Mouse (Mus musculus) embryonic facial prominence, embryonic 10.5 days (tissue): ENCODE data around the gene Panx3. TPM values are rescaled to one million over a fixed set of nuclear protein-coding genes. Genes with fewer than 3 reads are reported as not detected.

Experiments
- DNase-seq: peaks from one replicate; pipeline ENCODE4 v3.0.0-alpha.2; 2017; ENCODE audit warnings: low spot score
- H3K27ac ChIP-seq: fragments of 300-500 bp; sonication (generic); replicated peaks from 2 replicates; pipeline ENCODE4 v1.5.1; 2016; ENCODE audit warnings: mild to moderate bottlenecking
- H3K27me3 ChIP-seq: fragments of 300-500 bp; sonication (generic); replicated peaks from 2 replicates; pipeline ENCODE4 v1.6.1; 2016; ENCODE audit warnings: low read depth, mild to moderate bottlenecking; ENCODE audit not compliant: poor library complexity, severe bottlenecking
- H3K36me3 ChIP-seq: fragments of 300-500 bp; sonication (generic); replicated peaks from 2 replicates; pipeline ENCODE4 v1.6.1; 2016; ENCODE audit warnings: mild to moderate bottlenecking, moderate library complexity
- H3K4me1 ChIP-seq: fragments of 300-500 bp; sonication (generic); 2 replicates; pipeline ENCODE4 v1.6.1; 2016
- H3K4me3 ChIP-seq: fragments of 300-500 bp; sonication (generic); 2 replicates; pipeline ENCODE4 v1.5.1; 2016; ENCODE audit warnings: mild to moderate bottlenecking, moderate library complexity
- H3K9me3 ChIP-seq: fragments of 300-500 bp; sonication (generic); 2 replicates; pipeline ENCODE4 v1.6.1; 2016; ENCODE audit warnings: mild to moderate bottlenecking
- WGBS: fragments of 180-500 bp; shearing (Covaris S2); methylation state at CpG from one replicate; pipeline ENCODE4 v1.1.7; 2016; 5-methylcytosine and 5-hydroxymethylcytosine counted together
- polyA plus RNA-seq: library from polyadenylated mRNA; unstranded; fragments of >200 nt; fragmentation: Nextera tagmentation; extraction: Ambion mirVana; gene quantifications from 2 replicates; pipeline ENCODE4 v1.2.1, GENCODE M21; 2016

The Panx3 gene
- polyA plus RNA-seq, result 0.09 TPM in 1 of 2 replicates, not detected in the other

GRCm38 (mm10) chr9:37669115-37669514 is at the start of gene Panx3:
TSS of gene Panx3 (minus strand) at chr9:37669235.
- Histone ChIP-seq H3K36me3 (no peaks in the 10 kb centered on the region), H3K27ac (peak within 1 kb of the TSS; percentile 6; the same call in 1 of the 2 replicates), H3K27me3 (no peaks in the 10 kb centered on the region), H3K4me1 (peaks cover 12% of the 10 kb centered on the region), H3K4me3 (no peak within 1 kb of the TSS), H3K9me3 (0 out of 2 replicates have a peak, but pooled peaks cover 3% of the 10 kb centered on the region)
- no peak for DNase-seq
- 75% methylated on average over 6 of the region's 6 CpGs for WGBS

GRCm38 (mm10) chr9:37716150-37716549 is 47.1 kb upstream of the Panx3 start, which contains the start of gene Olfr160:
TSS of gene Olfr160 (minus strand) at chr9:37716250.
- WGBS, result 84% methylated on average over 1 of the region's 1 CpGs

DNA sequence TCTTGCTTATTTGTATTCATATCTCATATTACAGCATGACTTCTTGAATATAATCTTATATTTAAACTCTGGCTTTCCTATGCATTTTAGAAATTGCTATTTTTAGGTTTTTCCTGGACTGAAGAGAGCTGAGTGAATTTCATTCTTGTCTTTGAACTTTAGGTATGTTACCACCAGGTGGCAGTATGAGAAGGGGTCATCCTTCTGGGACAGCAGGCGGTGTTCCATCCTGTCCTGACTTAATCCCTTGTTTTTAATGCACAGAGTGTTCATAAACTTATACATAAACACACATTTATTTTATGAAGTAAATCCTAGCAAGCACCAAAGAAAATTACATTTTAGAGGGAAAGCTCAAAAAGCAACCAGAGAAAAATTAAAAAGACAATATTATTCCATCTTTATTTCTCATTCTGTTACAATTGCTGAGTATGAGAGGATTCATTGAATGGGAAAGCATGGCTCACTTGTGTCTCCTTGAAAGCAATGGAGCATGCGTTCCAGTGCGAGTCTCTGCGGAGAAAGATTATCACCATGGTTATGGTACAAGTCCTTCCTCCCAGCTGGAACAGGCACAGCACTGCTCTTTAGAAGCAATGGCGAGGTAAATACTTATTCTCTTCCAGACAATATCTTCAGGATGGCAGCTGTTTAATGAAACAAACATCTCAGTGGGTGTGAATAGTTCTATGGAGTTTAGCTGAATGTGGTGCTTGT is 21.1 kb upstream of the Panx3 start:
- Histone ChIP-seq H3K27me3 (no peaks in the 10 kb centered on the region), H3K4me3 (no peak overlapping the region), H3K27ac (no peak overlapping the region), H3K4me1 (no peaks in the 10 kb centered on the region), H3K9me3 (no peaks in the 10 kb centered on the region), H3K36me3 (no peaks in the 10 kb centered on the region)
- no peak for DNase-seq
- 58% methylated on average over 5 of the region's 5 CpGs for WGBS

More at GRCm38 (mm10) chr9:37716150-37716549, 47.1 kb upstream of the Panx3 start, which contains the start of gene Olfr160:
- H3K4me1 ChIP-seq, result no peaks in the 10 kb centered on the region
- H3K27ac ChIP-seq, result no peak within 1 kb of the TSS
- no peak within 1 kb of the TSS for H3K4me3 ChIP-seq
- H3K9me3 ChIP-seq, result no peaks in the 10 kb centered on the region
- H3K27me3 ChIP-seq, result no peaks in the 10 kb centered on the region
- H3K36me3 ChIP-seq, result no peaks in the 10 kb centered on the region
- no peak for DNase-seq

DNA sequence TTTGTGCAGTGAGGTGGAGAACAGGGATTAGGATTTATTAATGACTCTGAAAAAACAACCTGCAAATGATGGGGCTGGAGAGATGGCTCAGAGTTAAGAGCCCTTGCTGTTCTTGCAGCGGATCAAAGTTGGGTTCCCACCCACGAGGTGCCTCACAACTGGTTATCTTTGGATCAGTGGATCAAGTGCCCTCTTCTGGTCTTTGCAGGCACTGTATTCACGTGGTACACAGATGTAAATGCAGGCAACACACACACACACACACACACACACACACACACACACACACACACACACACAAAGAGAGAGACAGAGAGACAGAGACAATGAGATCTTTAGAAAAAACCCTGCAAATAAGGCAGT is 18.9 kb upstream of the Panx3 start:
- DNase-seq, result no peak
- no peaks in the 10 kb centered on the region for H3K27me3 ChIP-seq
- no peak overlapping the region for H3K4me3 ChIP-seq
- no peak overlapping the region for H3K27ac ChIP-seq
- no peaks in the 10 kb centered on the region for H3K36me3 ChIP-seq
- H3K9me3 ChIP-seq, result no peaks in the 10 kb centered on the region
- WGBS, result 46% methylated on average over 3 of the region's 3 CpGs
- no peaks in the 10 kb centered on the region for H3K4me1 ChIP-seq

- Histone ChIP-seq H3K27ac (no peak overlapping the region), H3K4me1 (no peaks in the 10 kb centered on the region), H3K4me3 (no peak overlapping the region), H3K9me3 (no peaks in the 10 kb centered on the region), H3K36me3 (no peaks in the 10 kb centered on the region), H3K27me3 (no peaks in the 10 kb centered on the region)
- WGBS, result 81% methylated on average over 3 of the region's 3 CpGs
- no peak for DNase-seq
These were observed 18.4 kb upstream of the Panx3 start for GRCm38 (mm10) chr9:37687288-37687940.

DNA sequence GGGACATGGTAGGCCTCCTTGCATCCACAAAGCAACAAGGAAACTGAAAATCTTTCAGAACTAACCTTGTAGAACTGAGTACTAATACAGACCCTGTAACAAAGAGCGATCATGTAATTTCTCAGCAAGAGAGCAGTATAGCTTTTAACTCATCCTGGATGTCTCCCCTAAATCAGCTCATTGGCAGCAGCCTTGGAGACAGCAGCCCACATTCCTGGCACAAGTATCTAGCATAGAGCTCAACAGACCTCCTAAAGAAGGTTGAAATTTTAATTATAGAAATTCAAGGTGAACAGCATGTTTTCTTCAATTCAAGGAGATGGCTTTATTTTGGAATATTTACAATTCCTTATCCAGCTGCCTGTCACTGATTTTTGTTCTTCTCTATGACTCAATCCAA is 12.1 kb upstream of the Panx3 start:
- no peak for DNase-seq
- 91% methylated on average over 1 of the region's 1 CpGs for WGBS
- no peaks in the 10 kb centered on the region for H3K36me3 ChIP-seq

GRCm38 (mm10) chr9:37675287-37675686 is 6.3 kb upstream of the Panx3 start:
- WGBS, result 86% methylated on average over 4 of the region's 4 CpGs
- H3K4me3 ChIP-seq, result no peak overlapping the region

More for the DNA sequence above, 12.1 kb upstream of the Panx3 start:
- H3K4me1 ChIP-seq, result no peaks in the 10 kb centered on the region
- no peaks in the 10 kb centered on the region for H3K27me3 ChIP-seq
- no peak overlapping the region for H3K4me3 ChIP-seq
- H3K27ac ChIP-seq, result no peak overlapping the region
- no peaks in the 10 kb centered on the region for H3K9me3 ChIP-seq

GRCm38 (mm10) chr9:37670261-37670660 is 1.2 kb upstream of the Panx3 start:
- DNase-seq, result no peak
- Histone ChIP-seq H3K36me3 (no peaks in the 10 kb centered on the region), H3K27ac (no peak overlapping the region), H3K9me3 (0 out of 2 replicates have a peak, but pooled peaks cover 3% of the 10 kb centered on the region), H3K27me3 (no peaks in the 10 kb centered on the region), H3K4me1 (peaks cover 12% of the 10 kb centered on the region), H3K4me3 (no peak overlapping the region)
- 89% methylated on average over 3 of the region's 3 CpGs for WGBS

More at GRCm38 (mm10) chr9:37675287-37675686, 6.3 kb upstream of the Panx3 start:
- H3K9me3 ChIP-seq, result 0 out of 2 replicates have a peak, but pooled peaks cover 3% of the 10 kb centered on the region
- H3K36me3 ChIP-seq, result no peaks in the 10 kb centered on the region
- no peak overlapping the region for H3K27ac ChIP-seq
- H3K27me3 ChIP-seq, result no peaks in the 10 kb centered on the region
- no peak for DNase-seq
- H3K4me1 ChIP-seq, result no peaks in the 10 kb centered on the region

DNA sequence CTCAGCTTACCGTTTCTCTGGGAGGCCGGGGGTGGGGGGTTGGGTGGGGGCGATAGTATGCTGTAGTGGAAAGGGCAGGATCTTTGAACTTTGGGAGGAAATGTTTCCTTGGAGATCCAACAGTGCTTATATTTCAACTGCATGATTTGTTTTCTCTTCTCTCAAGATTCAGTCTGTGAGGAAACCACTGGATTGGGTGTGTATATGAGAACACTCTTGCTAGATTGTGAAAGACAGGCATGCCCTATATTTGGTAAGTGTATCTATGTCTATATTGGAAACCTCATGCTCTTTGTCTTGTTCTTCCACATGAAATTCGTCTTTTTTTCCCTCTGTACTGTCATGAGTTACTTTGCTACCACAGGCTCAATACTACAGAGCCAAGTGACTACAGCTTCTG is 643 bp upstream of the Panx3 start:
- DNase-seq, result no peak
- no peaks in the 10 kb centered on the region for H3K36me3 ChIP-seq
- H3K27me3 ChIP-seq, result no peaks in the 10 kb centered on the region
- H3K4me3 ChIP-seq, result no peak overlapping the region
- WGBS, result 66% methylated on average over 4 of the region's 4 CpGs
- peaks cover 12% of the 10 kb centered on the region for H3K4me1 ChIP-seq
- 0 out of 2 replicates have a peak, but pooled peaks cover 3% of the 10 kb centered on the region for H3K9me3 ChIP-seq
- H3K27ac ChIP-seq, result no peak overlapping the region

- H3K4me1 ChIP-seq, result peaks cover 12% of the 10 kb centered on the region
- no peak overlapping the region for H3K27ac ChIP-seq
- WGBS, result 84% methylated on average over 7 of the region's 7 CpGs
- no peak overlapping the region for H3K4me3 ChIP-seq
- H3K9me3 ChIP-seq, result no peaks in the 10 kb centered on the region
- no peaks in the 10 kb centered on the region for H3K27me3 ChIP-seq
- H3K36me3 ChIP-seq, result no peaks in the 10 kb centered on the region
- no peak for DNase-seq
These were observed 3.0 kb downstream of the Panx3 start for GRCm38 (mm10) chr9:37666045-37666444.

DNA sequence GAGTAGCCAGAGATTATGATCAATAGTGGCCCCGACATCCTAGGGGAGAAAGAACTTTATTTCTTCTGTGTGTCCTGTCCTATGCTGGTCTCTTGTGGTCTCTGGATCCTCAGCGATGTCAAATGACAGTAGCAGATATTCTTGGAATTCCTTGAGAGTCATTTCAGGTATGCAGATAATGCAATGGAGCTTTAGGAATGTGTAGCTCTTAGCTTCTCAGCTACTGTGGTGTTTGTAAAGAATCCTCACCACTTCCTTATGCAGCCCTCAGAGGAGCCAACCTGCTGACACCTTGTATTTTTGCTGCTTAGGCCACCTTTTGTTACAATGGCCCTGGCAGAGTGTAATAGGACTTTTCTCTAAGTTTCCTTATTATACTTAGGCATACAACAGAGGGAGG is 4.4 kb downstream of the Panx3 start:
- no peak overlapping the region for H3K27ac ChIP-seq
- no peak for DNase-seq
- H3K4me3 ChIP-seq, result no peak overlapping the region
- no peaks in the 10 kb centered on the region for H3K27me3 ChIP-seq
- H3K4me1 ChIP-seq, result peaks cover 12% of the 10 kb centered on the region
- no peaks in the 10 kb centered on the region for H3K9me3 ChIP-seq
- H3K36me3 ChIP-seq, result no peaks in the 10 kb centered on the region
- 78% methylated on average over 2 of the region's 2 CpGs for WGBS

- Histone ChIP-seq H3K27ac (no peak overlapping the region), H3K27me3 (no peaks in the 10 kb centered on the region), H3K4me1 (peaks cover 6% of the 10 kb centered on the region), H3K4me3 (no peak overlapping the region), H3K36me3 (no peaks in the 10 kb centered on the region), H3K9me3 (no peaks in the 10 kb centered on the region)
- WGBS, result 86% methylated on average over 1 of the region's 1 CpGs
- no peak for DNase-seq
These were observed 5.8 kb downstream of the Panx3 start for GRCm38 (mm10) chr9:37663210-37663609.

GRCm38 (mm10) chr9:37659413-37659812 is 9.6 kb downstream of the Panx3 start:
- 81% methylated on average over 6 of the region's 6 CpGs for WGBS
- Histone ChIP-seq H3K4me1 (peaks cover 17% of the 10 kb centered on the region), H3K36me3 (peaks cover 3% of the 10 kb centered on the region), H3K27me3 (no peaks in the 10 kb centered on the region), H3K27ac (no peak overlapping the region), H3K9me3 (no peaks in the 10 kb centered on the region), H3K4me3 (no peak overlapping the region)
- DNase-seq, result no peak
